Mouse (Mus musculus): ENCODE data around the gene Rps21. TPM values are rescaled to one million over a fixed set of nuclear protein-coding genes. Genes with fewer than 3 reads are reported as not detected.

Gene Rps21
- polyA plus RNA-seq, 1 experiment from 2014 or later: 848 TPM

GRCm38 (mm10) chr2:180220165-180220564 lies 37.0 kb upstream of the Rps21 start:
- no peaks in the 10 kb centered on the region for H3K27me3 ChIP-seq (ENCODE audit: insufficient read depth, low read length)
- H3K9me3 ChIP-seq (replicated peaks; ENCODE audit: low read length): no peaks in the 10 kb centered on the region
- H3K4me2 ChIP-seq (ENCODE audit: low read length): no peak overlapping the region; the same call in 1 of the 2 replicates
- WGBS: 53% methylated on average over 9 of the region's 9 CpGs
- no peak overlapping the region for H3K4me3 ChIP-seq (replicated peaks; ENCODE audit: low read depth, low read length)
- no peaks in the 10 kb centered on the region for H3K36me3 ChIP-seq (ENCODE audit: insufficient read depth, low read length)
- no peak for TF ChIP-seq CTCF (IDR thresholded peaks at IDR 0.05; ENCODE audit: low read depth)
- H3K9ac ChIP-seq (ENCODE audit: low read depth, low read length): no peak overlapping the region
- ATAC-seq (replicated peaks; ENCODE audit: low FRiP score, low read depth) (no peak; the same call in 1 of the 2 replicates), DNase-seq (ENCODE audit: low spot score) (peak; percentile 34)
- H3K27ac ChIP-seq: peak overlapping the region; percentile 87
- H3K4me1 ChIP-seq (replicated peaks; ENCODE audit: insufficient read depth, low read length): peaks cover 54% of the 10 kb centered on the region

GRCm38 (mm10) chr2:180221051-180221450 lies 36.1 kb upstream of the Rps21 start:
- ATAC-seq (replicated peaks; ENCODE audit: low FRiP score, low read depth) (no peak), DNase-seq (ENCODE audit: low spot score) (no peak)
- Histone ChIP-seq H3K27ac (no peak overlapping the region), H3K4me1 (replicated peaks; ENCODE audit: insufficient read depth, low read length) (peaks cover 55% of the 10 kb centered on the region), H3K4me2 (ENCODE audit: low read length) (no peak overlapping the region), H3K9ac (ENCODE audit: low read depth, low read length) (no peak overlapping the region), H3K4me3 (replicated peaks; ENCODE audit: low read depth, low read length) (no peak overlapping the region), H3K27me3 (ENCODE audit: insufficient read depth, low read length) (no peaks in the 10 kb centered on the region), H3K36me3 (ENCODE audit: insufficient read depth, low read length) (no peaks in the 10 kb centered on the region), H3K9me3 (replicated peaks; ENCODE audit: low read length) (no peaks in the 10 kb centered on the region)
- TF ChIP-seq CTCF (IDR thresholded peaks at IDR 0.05; ENCODE audit: low read depth): no peak
- 80% methylated on average over 9 of the region's 9 CpGs for WGBS

- no peaks in the 10 kb centered on the region for H3K36me3 ChIP-seq (ENCODE audit: insufficient read depth, low read length)
- peak overlapping the region; percentile 39 for H3K27ac ChIP-seq
- DNase-seq (ENCODE audit: low spot score) (peak; percentile 67), ATAC-seq (replicated peaks; ENCODE audit: low FRiP score, low read depth) (peak; percentile 25)
- H3K9ac ChIP-seq (ENCODE audit: low read depth, low read length): no peak overlapping the region
- no peak overlapping the region for H3K4me3 ChIP-seq (replicated peaks; ENCODE audit: low read depth, low read length)
- H3K9me3 ChIP-seq (replicated peaks; ENCODE audit: low read length): no peaks in the 10 kb centered on the region
- H3K4me1 ChIP-seq (replicated peaks; ENCODE audit: insufficient read depth, low read length): peaks cover 56% of the 10 kb centered on the region
- H3K27me3 ChIP-seq (ENCODE audit: insufficient read depth, low read length): no peaks in the 10 kb centered on the region
- WGBS: 18% methylated on average over 6 of the region's 6 CpGs
- TF ChIP-seq CTCF (IDR thresholded peaks at IDR 0.05; ENCODE audit: low read depth): peak; percentile 64
- peak overlapping the region; percentile 93 for H3K4me2 ChIP-seq (ENCODE audit: low read length)
Observed at GRCm38 (mm10) chr2:180222250-180222649, 34.9 kb upstream of the Rps21 start.

- WGBS: 1% methylated on average over 10 of the region's 13 CpGs
- Histone ChIP-seq H3K9me3 (replicated peaks; ENCODE audit: low read length) (no peaks in the 10 kb centered on the region), H3K9ac (ENCODE audit: low read depth, low read length) (peak overlapping the region; percentile 81), H3K4me2 (ENCODE audit: low read length) (peak overlapping the region; percentile 93), H3K4me1 (replicated peaks; ENCODE audit: insufficient read depth, low read length) (peaks cover 45% of the 10 kb centered on the region), H3K4me3 (replicated peaks; ENCODE audit: low read depth, low read length) (peak overlapping the region; percentile 77), H3K36me3 (ENCODE audit: insufficient read depth, low read length) (no peaks in the 10 kb centered on the region), H3K27ac (peak overlapping the region; percentile 91; the same call in 1 of the 2 replicates), H3K27me3 (ENCODE audit: insufficient read depth, low read length) (no peaks in the 10 kb centered on the region)
- ATAC-seq (replicated peaks; ENCODE audit: low FRiP score, low read depth) (no peak), DNase-seq (ENCODE audit: low spot score) (no peak)
- TF ChIP-seq CTCF (IDR thresholded peaks at IDR 0.05; ENCODE audit: low read depth): no peak
Observed at GRCm38 (mm10) chr2:180224647-180225043, 32.5 kb upstream of the Rps21 start.

- peak overlapping the region; percentile 77 for H3K4me3 ChIP-seq (replicated peaks; ENCODE audit: low read depth, low read length)
- no peaks in the 10 kb centered on the region for H3K36me3 ChIP-seq (ENCODE audit: insufficient read depth, low read length)
- H3K27ac ChIP-seq: peak overlapping the region; percentile 91
- H3K4me1 ChIP-seq (replicated peaks; ENCODE audit: insufficient read depth, low read length): peaks cover 39% of the 10 kb centered on the region
- peak overlapping the region; percentile 93 for H3K4me2 ChIP-seq (ENCODE audit: low read length)
- DNase-seq (ENCODE audit: low spot score) (peak; percentile 24), ATAC-seq (replicated peaks; ENCODE audit: low FRiP score, low read depth) (peak; percentile 18)
- WGBS: under 1% methylated on average over 50 of the region's 55 CpGs
- H3K27me3 ChIP-seq (ENCODE audit: insufficient read depth, low read length): no peaks in the 10 kb centered on the region
- no peak for TF ChIP-seq CTCF (IDR thresholded peaks at IDR 0.05; ENCODE audit: low read depth)
- no peaks in the 10 kb centered on the region for H3K9me3 ChIP-seq (replicated peaks; ENCODE audit: low read length)
- H3K9ac ChIP-seq (ENCODE audit: low read depth, low read length): peak overlapping the region; percentile 81
Observed at GRCm38 (mm10) chr2:180225044-180225761, 32.0 kb upstream of the Rps21 start.

- peak within 1 kb of the TSS; percentile 77 for H3K4me3 ChIP-seq (replicated peaks; ENCODE audit: low read depth, low read length)
- H3K27me3 ChIP-seq (ENCODE audit: insufficient read depth, low read length): no peaks in the 10 kb centered on the region
- H3K4me1 ChIP-seq (replicated peaks; ENCODE audit: insufficient read depth, low read length): peaks cover 35% of the 10 kb centered on the region
- H3K9me3 ChIP-seq (replicated peaks; ENCODE audit: low read length): no peaks in the 10 kb centered on the region
- peak within 1 kb of the TSS; percentile 81 for H3K9ac ChIP-seq (ENCODE audit: low read depth, low read length)
- 2% methylated on average over 37 of the region's 37 CpGs for WGBS
- H3K4me2 ChIP-seq (ENCODE audit: low read length): peak within 1 kb of the TSS; percentile 93
- peak; percentile 71 for DNase-seq (ENCODE audit: low spot score)
- TF ChIP-seq CTCF (IDR thresholded peaks at IDR 0.05; ENCODE audit: low read depth): no peak
- ATAC-seq (replicated peaks; ENCODE audit: low FRiP score, low read depth): peak; percentile 79
- no peaks in the 10 kb centered on the region for H3K36me3 ChIP-seq (ENCODE audit: insufficient read depth, low read length)
- peak within 1 kb of the TSS; percentile 91 for H3K27ac ChIP-seq
Observed at GRCm38 (mm10) chr2:180225762-180226378, 31.3 kb upstream of the Rps21 start, which contains the start of gene Lama5. Lama5 (minus strand) TSS chr2:180225859.
